In the genomic region with DNA sequence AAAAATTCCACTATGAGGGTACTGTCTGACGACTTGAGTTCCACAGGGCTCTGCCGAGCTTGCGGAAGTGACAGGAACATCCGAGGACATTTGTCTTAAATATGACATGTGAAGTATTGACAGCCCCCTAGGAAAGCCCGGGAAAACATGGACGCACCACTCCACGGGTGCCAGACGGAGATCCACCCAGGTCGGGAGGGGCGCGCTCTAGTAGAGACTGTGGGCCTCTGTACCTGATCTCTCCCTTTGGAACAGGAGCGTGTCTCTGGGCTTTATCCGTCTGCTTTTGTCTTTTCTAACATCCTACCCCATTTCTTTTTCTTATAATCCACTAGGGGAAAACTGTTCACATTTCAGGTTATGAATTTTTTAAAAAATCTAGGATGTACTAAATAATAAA, we compare ENCODE assay signal across 13 mouse cellular contexts.
A peak's percentile ranks its signal among the peaks of the same experiment; 100 is the strongest.
DNase-seq lines count a peak whose midpoint lies in the region; ATAC-seq and TF ChIP-seq lines count a peak whose summit lies in the region.
"Had no signal": no experiment of that assay in that cellular context is flagged by ENCODE, and none has a peak within 500 bp of the region (broad histone marks: within the 10 kb centered on the region; RNA-seq: fewer than 3 reads in every experiment).

No protein-coding gene starts in this region.

- WGBS in forebrain, postnatal 0 days, result 81% methylated on average over 13 of the region's 13 CpGs
- 86% methylated on average over 13 of the region's 13 CpGs for WGBS in forebrain, embryonic 15.5 days
- 80% methylated on average over 13 of the region's 13 CpGs for WGBS in hindbrain, embryonic 15.5 days
- WGBS in hindbrain, embryonic 11.5 days, result 85% methylated on average over 13 of the region's 13 CpGs
- WGBS in neural tube, embryonic 13.5 days, result 82% methylated on average over 13 of the region's 13 CpGs
- WGBS in neural tube, embryonic 15.5 days, result 83% methylated on average over 13 of the region's 13 CpGs

- 0 out of 2 replicates have a peak overlapping the region, but pooled peaks have one; percentile 22 for H3K9ac ChIP-seq in forebrain, postnatal 0 days
- no peak overlapping the region for H3K9ac ChIP-seq in forebrain, embryonic 15.5 days (replicated peaks)
- H3K9ac ChIP-seq in hindbrain, embryonic 15.5 days, result no peak overlapping the region
- H3K9ac ChIP-seq in hindbrain, embryonic 11.5 days (ENCODE audit: low read depth, low read length), result no peak overlapping the region
- H3K9ac ChIP-seq in neural tube, embryonic 13.5 days, result no peak overlapping the region
- H3K9ac ChIP-seq in neural tube, embryonic 15.5 days (replicated peaks), result no peak overlapping the region
- H3K9ac ChIP-seq: embryonic facial prominence, embryonic 12.5 days; embryonic facial prominence, embryonic 15.5 days; heart, embryonic 13.5 days; hindbrain, embryonic 14.5 days had no signal

- no peak for DNase-seq in forebrain, postnatal 0 days
- DNase-seq in hindbrain, embryonic 11.5 days (ENCODE audit: low spot score), result no peak

- H3K4me1 ChIP-seq in forebrain, postnatal 0 days (ENCODE audit: insufficient read depth), result no peaks in the 10 kb centered on the region
- H3K4me1 ChIP-seq in forebrain, embryonic 15.5 days, result peaks cover 4% of the 10 kb centered on the region; the same call in 1 of the 2 replicates
- peaks cover 9% of the 10 kb centered on the region; the same call in 1 of the 2 replicates for H3K4me1 ChIP-seq in hindbrain, embryonic 15.5 days (replicated peaks)
- H3K4me1 ChIP-seq in hindbrain, embryonic 11.5 days (replicated peaks; ENCODE audit: control insufficient read depth, insufficient read depth, low read length), result no peaks in the 10 kb centered on the region
- H3K4me1 ChIP-seq in neural tube, embryonic 13.5 days (replicated peaks), result peaks cover 4% of the 10 kb centered on the region; the same call in 1 of the 2 replicates
- H3K4me1 ChIP-seq in neural tube, embryonic 15.5 days, result peaks cover 8% of the 10 kb centered on the region

- H3K9me3 ChIP-seq in forebrain, postnatal 0 days (ENCODE audit: low read length), result no peaks in the 10 kb centered on the region
- no peaks in the 10 kb centered on the region for H3K9me3 ChIP-seq in forebrain, embryonic 15.5 days
- H3K9me3 ChIP-seq in hindbrain, embryonic 15.5 days, result no peaks in the 10 kb centered on the region
- no peaks in the 10 kb centered on the region for H3K9me3 ChIP-seq in hindbrain, embryonic 11.5 days (ENCODE audit: control insufficient read depth, low read length)
- H3K9me3 ChIP-seq in neural tube, embryonic 13.5 days, result no peaks in the 10 kb centered on the region
- no peaks in the 10 kb centered on the region for H3K9me3 ChIP-seq in neural tube, embryonic 15.5 days (replicated peaks)
- H3K9me3 ChIP-seq: embryonic facial prominence, embryonic 12.5 days; embryonic facial prominence, embryonic 15.5 days; heart, embryonic 13.5 days had no signal

- H3K36me3 ChIP-seq in forebrain, postnatal 0 days (ENCODE audit: insufficient read depth), result no peaks in the 10 kb centered on the region
- H3K36me3 ChIP-seq in forebrain, embryonic 15.5 days, result no peaks in the 10 kb centered on the region
- H3K36me3 ChIP-seq in hindbrain, embryonic 15.5 days, result 0 out of 2 replicates have a peak, but pooled peaks cover 4% of the 10 kb centered on the region
- no peaks in the 10 kb centered on the region for H3K36me3 ChIP-seq in hindbrain, embryonic 11.5 days (ENCODE audit: control insufficient read depth, insufficient read depth, low read length)
- H3K36me3 ChIP-seq in neural tube, embryonic 13.5 days, result 0 out of 2 replicates have a peak, but pooled peaks cover 6% of the 10 kb centered on the region
- no peaks in the 10 kb centered on the region for H3K36me3 ChIP-seq in neural tube, embryonic 15.5 days
- H3K36me3 ChIP-seq: embryonic facial prominence, embryonic 12.5 days; embryonic facial prominence, embryonic 15.5 days had no signal

- no peak for ATAC-seq in forebrain, postnatal 0 days
- ATAC-seq in forebrain, embryonic 15.5 days (replicated peaks), result no peak
- ATAC-seq in hindbrain, embryonic 15.5 days (ENCODE audit: low FRiP score, low read depth), result 0 out of 2 replicates have a peak, but pooled peaks have one; percentile 54
- ATAC-seq in hindbrain, embryonic 11.5 days (ENCODE audit: low FRiP score), result no peak
- 0 out of 2 replicates have a peak, but pooled peaks have one; percentile 48 for ATAC-seq in neural tube, embryonic 13.5 days (ENCODE audit: low read depth)
- no peak for ATAC-seq in neural tube, embryonic 15.5 days (ENCODE audit: low FRiP score)
- ATAC-seq: inflammation-experienced regulatory T-cells, adult 6 months; intestine, embryonic 16.5 days had no signal

- H3K4me3 ChIP-seq in forebrain, postnatal 0 days (ENCODE audit: low read depth, low read length), result no peak overlapping the region
- no peak overlapping the region for H3K4me3 ChIP-seq in forebrain, embryonic 15.5 days
- H3K4me3 ChIP-seq in hindbrain, embryonic 15.5 days, result no peak overlapping the region
- H3K4me3 ChIP-seq in hindbrain, embryonic 11.5 days (ENCODE audit: low read depth, low read length), result no peak overlapping the region
- H3K4me3 ChIP-seq in neural tube, embryonic 13.5 days, result no peak overlapping the region
- no peak overlapping the region for H3K4me3 ChIP-seq in neural tube, embryonic 15.5 days (replicated peaks)
- H3K4me3 ChIP-seq: embryonic facial prominence, embryonic 12.5 days; embryonic facial prominence, embryonic 15.5 days; heart, embryonic 13.5 days had no signal

- H3K4me2 ChIP-seq in forebrain, postnatal 0 days (ENCODE audit: low read depth), result no peak overlapping the region
- no peak overlapping the region for H3K4me2 ChIP-seq in forebrain, embryonic 15.5 days (replicated peaks)
- H3K4me2 ChIP-seq in hindbrain, embryonic 15.5 days, result no peak overlapping the region
- H3K4me2 ChIP-seq in hindbrain, embryonic 11.5 days (replicated peaks; ENCODE audit: low read depth, low read length), result no peak overlapping the region
- no peak overlapping the region for H3K4me2 ChIP-seq in neural tube, embryonic 13.5 days
- H3K4me2 ChIP-seq in neural tube, embryonic 15.5 days, result no peak overlapping the region
- H3K4me2 ChIP-seq: embryonic facial prominence, embryonic 12.5 days; embryonic facial prominence, embryonic 15.5 days; hindbrain, embryonic 14.5 days had no signal

- H3K27me3 ChIP-seq in forebrain, postnatal 0 days (ENCODE audit: insufficient read depth, low read length), result no peaks in the 10 kb centered on the region
- H3K27me3 ChIP-seq in forebrain, embryonic 15.5 days, result no peaks in the 10 kb centered on the region
- no peaks in the 10 kb centered on the region for H3K27me3 ChIP-seq in hindbrain, embryonic 15.5 days
- no peaks in the 10 kb centered on the region for H3K27me3 ChIP-seq in hindbrain, embryonic 11.5 days (ENCODE audit: control insufficient read depth, insufficient read depth, low read length)
- no peaks in the 10 kb centered on the region for H3K27me3 ChIP-seq in neural tube, embryonic 13.5 days
- H3K27me3 ChIP-seq in neural tube, embryonic 15.5 days (replicated peaks), result no peaks in the 10 kb centered on the region
- H3K27me3 ChIP-seq: embryonic facial prominence, embryonic 12.5 days; embryonic facial prominence, embryonic 15.5 days; heart, embryonic 13.5 days had no signal

- H3K27ac ChIP-seq in forebrain, postnatal 0 days (ENCODE audit: low read depth, low read length), result no peak overlapping the region
- no peak overlapping the region for H3K27ac ChIP-seq in forebrain, embryonic 15.5 days (replicated peaks)
- no peak overlapping the region for H3K27ac ChIP-seq in hindbrain, embryonic 15.5 days (replicated peaks)
- no peak overlapping the region for H3K27ac ChIP-seq in hindbrain, embryonic 11.5 days (ENCODE audit: low read depth, low read length)
- H3K27ac ChIP-seq in neural tube, embryonic 13.5 days (replicated peaks), result no peak overlapping the region
- no peak overlapping the region for H3K27ac ChIP-seq in neural tube, embryonic 15.5 days (replicated peaks)
- H3K27ac ChIP-seq: embryonic facial prominence, embryonic 12.5 days; embryonic facial prominence, embryonic 15.5 days; gastrocnemius, adult 2 months; heart, embryonic 13.5 days; hindbrain, embryonic 14.5 days had no signal

- TF ChIP-seq CTCF in forebrain, postnatal 0 days (IDR thresholded peaks at IDR 0.05; ENCODE audit: low read depth), result no peak

Comparison
In these comparisons a context has a peak if more than half of its experiments do, and no peak if none do; other contexts are left out.
1. ATAC-seq: peak in hindbrain, embryonic 15.5 days (single experiment) and neural tube, embryonic 13.5 days (single experiment); none in forebrain, postnatal 0 days (single experiment), forebrain, embryonic 15.5 days (single experiment), hindbrain, embryonic 11.5 days (single experiment) and neural tube, embryonic 15.5 days (single experiment).